Mouse (Mus musculus) cerebellum, postnatal 10 days (tissue): ENCODE results near the gene Rcn3.

Source experiments
- DNase-seq, 2 experiments: peaks; one replicate each; pipeline ENCODE4 v3.0.0; 2021; ENCODE audit warnings: mixed read lengths in 2 of 2

Rcn3 gene

DNA sequence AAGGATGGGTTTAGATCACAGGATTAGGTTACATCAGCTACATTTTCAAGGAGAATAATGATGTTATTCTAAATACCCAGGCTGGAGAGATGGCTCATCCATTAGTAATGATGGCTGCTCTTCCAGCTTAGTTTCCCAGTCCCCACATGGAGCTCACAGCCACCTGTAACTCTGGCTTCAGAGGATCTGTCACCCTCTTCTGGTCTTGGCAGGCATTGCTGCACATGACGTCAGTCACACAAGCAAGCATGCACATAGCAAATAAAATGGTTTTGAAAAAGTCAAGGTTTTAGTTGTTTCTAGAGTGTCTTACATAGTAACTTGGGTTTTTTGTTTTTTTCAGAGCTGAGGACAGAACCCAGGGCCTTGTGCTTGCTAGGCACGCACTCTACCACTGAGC lies 19.8 kb downstream of the Rcn3 start:
- DNase-seq: no peak

DNA sequence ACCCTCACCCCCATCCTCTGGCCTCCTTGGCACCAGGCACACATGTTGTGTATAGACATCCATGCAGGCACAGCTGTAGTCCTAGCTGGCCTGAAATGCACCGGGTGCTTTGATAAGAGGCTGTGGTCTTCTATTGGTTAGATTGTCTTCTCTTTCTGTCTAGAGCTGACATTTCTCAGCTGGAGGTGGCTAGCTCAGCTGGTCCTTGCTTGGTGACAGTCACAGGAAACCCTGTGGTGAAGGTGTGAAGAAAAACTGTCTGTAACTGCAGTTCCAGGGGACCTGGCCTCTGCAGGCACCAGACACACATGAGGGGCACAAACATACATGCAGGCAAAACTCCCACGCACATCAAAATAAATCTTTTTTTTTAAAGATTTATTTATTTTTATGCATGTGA lies 22.4 kb downstream of the Rcn3 start:
- no peak for DNase-seq

DNA sequence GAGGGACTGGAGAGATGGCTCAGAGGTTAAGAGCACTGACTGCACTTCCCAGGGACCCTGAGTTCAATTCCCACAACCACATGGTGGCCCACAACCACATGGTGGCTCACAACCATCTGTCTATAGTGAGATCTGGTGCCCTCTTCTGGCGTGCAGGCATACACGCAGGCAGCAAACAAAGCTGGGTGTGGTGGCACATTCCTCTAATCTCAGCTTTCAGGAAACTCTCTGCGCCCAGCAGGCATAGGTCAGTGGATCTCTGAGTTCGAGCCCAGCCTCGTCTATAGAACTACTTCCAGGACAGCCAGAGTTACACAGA lies 24.1 kb downstream of the Rcn3 start:
- DNase-seq: peak; percentile 66 to 68

DNA sequence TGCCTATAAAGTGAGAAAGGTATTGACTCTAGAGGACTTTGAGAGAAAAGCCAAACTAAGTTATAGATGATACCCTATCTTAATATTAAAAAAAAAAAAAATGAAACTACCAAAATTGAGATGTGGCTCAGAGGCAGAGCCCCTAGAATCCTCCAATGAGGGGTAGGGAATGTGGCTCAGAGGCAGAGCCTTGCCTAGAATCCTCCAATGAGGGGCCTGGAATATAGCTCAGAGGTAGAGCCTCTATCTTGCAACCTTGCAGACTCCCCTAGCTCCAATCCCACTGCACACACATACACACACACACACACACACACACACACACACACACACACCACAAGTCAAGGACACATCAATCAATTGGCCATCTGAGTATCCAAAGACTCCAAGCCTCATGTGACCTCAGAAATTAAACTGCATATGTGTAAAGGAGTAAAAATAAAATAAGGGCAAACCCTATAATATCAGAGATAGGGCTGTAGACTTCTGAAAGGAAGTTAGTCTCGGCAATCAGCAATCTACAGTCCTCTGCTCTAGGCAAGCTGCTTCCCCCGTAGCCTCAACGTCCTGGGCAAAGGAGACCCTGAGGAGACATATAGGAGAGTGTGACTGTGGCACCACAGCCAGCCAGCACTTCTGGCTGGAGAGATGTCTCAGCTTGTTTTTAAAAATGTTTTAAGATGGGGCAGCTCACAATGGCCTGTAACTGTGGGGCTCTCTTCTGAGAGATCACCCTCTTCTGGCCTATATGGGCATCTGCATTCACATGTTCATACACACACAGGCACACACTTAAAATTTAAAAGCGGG lies 24.6 kb downstream of the Rcn3 start:
- no peak for DNase-seq

DNA sequence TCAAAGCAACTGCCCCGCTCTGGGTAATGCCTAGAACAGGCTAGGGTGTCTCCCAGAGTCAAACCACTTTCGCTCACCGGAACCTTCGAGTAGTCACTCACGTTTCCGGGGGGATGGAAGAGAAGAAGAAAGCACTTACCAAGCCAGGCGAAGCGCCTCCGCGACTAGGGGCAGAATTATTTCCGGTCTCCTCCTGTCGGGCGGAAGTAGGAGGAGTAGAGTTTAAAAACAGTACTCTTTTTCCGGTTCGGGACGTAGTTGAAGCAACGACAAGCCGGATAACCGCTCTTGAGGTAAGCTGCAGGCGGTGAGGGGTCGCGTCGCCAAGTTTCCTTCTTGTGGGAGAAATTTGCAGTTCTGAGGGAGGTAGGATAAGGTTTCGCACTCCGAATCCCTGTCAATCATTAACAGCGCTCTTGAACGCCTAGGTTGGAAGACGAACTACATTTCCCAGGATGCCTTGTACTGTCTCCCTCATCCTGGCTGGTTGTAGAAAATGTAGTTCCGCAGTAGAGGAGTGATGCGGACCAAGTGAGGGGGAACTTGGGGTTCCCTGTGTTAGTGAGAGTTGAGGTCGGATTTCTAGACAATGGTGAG lies 29.7 kb downstream of the Rcn3 start, which contains the start of the genes Nosip and Prrg2:
Gene Nosip (plus strand): TSS at position 191 of the 597 bp plus-strand sequence.
Gene Prrg2 (minus strand): TSS at position 439 of the 597 bp plus-strand sequence.
- peak; percentile 93 to 96 for DNase-seq

DNA sequence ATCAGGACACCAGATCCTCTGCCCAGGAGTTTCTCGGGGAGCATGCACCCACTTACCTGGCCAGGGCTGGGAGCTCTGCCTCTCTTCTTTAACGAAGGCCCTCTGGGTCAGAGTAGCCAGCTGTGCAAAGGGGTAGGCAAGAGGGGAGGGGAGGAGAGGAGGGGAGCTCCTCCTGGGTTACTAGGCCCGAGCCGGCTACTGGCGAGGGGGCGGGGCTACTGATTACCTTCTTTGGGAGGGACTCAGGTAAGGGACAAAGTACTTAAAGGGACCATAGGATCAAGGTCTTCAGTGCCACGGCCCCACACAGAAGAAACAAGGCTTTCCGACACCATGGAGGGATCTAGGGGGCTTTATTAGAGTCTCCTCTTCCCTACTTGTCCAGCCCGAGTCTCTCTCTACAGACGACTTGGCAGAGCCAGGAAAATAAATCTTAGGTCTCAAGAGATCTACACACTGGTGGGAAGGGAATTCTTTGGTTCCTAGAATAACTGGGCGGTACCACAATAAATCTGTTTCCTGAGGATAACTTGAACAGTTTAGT lies 30.4 kb downstream of the Rcn3 start:
- DNase-seq: peak in 1 of 2 experiments; percentile 33

DNA sequence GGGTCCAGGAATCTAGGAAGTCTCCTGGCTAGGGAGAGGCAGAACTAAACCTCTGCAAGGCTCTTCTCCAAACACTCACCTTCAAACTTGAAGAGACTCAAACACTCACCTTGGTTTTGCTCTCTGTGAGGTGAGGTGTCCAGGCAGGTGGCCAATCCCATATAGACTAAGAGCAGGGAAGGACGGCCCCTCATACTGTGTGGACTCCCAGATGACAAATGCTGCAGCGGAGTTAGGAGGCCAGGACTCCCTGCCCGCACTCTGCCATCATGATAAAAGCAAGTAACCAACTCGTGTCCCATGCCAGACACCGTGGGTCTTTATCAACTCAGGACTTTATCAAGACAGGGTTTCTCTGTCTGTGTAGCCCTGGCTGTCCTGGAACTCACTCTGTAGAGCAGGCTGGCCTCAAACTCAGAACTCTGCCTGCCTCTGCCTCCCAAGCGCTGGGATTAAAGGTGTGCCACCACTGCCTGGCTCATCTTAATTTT lies 31.3 kb downstream of the Rcn3 start:
- no peak for DNase-seq

DNA sequence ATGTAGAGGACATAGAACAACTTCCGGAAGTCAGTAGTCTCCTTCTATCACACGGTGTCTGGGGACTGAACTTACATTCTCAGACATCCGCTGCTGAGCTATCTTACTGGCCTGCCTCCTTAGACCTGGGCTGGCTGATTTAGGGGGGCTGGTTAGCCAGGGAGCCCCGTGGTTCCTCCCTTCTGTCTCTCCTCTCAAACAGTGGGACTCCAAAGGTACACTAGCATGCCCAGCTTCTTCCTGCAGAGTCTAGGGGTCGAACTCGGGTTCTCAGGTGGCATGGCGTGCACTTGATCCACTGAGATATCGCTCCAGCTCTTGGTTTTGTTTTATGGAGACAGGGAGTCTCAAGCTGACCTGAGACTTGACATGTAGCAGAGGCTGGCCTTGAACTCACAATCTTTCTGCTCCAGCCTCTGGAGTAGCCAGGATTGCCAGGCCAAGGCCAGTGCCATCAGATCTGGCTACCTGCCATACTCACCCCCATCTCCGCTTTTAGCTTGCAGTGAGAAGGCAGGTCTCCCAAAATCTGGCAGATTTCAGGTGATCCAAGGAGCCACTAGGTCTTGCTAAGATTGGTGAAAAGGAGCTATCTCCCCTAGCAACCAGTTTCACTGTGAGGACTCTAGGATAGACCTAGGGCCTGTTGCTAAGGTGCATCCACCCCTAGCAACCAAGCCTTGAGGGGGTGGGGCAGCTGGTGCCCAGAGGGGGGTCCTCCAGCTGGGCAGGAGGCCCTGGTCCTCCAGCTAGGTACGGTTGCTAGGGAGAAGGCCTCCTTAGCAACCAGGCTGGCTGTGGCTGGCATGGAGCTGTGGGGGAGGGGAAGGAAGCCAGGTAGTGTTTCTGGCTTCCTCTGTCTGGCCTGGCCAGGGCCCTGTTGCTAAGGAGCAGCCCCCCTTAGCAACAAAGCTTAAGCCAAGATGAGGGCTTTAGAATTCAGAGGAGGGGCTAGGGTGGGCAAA lies 33.1 kb downstream of the Rcn3 start:
- DNase-seq: peak; percentile 84 to 85

DNA sequence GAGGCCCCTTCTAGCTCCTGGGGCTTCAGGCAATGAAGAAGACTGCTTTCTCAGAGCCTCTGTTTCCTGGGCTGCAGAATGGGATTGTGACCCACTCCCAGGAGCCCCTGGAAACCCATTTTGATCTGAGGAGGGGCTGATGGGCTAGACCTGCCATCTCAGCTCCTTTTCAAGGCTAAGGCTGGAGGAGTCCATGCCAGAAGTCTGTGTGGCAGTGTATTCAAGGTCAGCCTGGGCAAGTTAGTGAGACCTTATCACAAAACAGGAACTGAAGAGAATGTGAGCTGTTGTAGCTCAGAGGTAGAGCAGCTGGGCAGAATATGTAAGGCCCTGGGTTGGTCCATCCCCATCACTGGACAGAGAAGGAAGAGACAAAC lies 35.1 kb downstream of the Rcn3 start:
- no peak for DNase-seq

DNA sequence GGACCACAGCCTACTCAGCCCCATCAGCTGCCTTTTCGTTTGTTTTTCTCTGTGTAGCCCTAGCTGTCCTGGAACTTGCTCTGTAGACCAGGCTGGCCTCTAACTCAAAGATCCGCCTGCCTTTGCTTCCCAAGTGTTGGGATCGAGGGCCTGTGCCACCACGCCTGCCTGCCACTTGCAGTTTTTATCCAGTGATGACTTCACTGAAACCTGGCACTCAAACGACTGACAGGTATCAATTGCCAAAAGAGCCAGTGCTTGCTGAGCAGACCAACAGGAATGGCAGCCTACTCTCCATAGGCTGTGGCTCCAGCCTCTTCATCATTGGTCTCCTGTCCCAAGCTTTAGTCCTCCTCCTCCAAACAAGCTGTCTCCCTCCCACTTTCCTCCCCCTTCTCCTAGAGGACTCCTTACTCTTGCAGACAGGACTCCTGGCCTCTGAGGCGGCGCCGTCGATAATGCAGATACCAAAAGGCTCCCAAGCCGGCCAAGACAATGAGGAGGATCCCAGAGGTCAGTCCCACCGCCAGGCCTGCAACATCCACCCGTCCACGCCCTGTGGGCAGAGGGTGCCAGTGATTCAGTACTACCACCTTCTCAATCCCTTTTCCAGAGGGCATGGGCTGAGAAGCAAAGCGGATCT lies 35.6 kb downstream of the Rcn3 start:
- DNase-seq: peak; percentile 52 to 56

DNA sequence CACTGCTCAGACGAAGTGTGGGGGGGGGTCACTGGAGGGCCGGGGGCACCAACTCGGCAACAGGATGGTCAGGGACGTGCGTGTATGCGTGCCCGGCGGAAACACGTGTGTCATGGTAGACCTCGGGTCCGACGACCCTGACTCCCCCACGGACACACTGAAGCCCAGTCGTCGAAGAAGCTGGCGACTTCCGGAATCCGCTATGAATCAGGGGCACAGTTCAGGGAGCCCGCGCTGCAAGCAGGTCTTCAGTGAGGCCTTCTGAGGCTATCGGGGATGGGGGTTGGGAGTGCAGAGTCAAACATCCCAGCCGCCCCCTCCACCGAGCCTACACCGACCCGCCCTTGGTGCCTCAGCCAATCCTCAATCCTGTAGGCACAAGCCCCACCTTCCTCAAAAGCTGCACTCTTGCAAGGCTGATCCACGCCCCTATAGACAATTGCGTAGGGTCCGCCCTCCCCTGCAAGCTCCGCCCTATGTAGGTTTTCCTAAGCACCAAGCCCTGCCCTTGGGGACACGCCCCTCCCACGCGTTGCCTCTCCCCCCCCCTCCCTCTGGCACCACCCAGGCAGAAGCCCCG lies 38.0 kb downstream of the Rcn3 start:
- DNase-seq: peak; percentile 90 to 95

DNA sequence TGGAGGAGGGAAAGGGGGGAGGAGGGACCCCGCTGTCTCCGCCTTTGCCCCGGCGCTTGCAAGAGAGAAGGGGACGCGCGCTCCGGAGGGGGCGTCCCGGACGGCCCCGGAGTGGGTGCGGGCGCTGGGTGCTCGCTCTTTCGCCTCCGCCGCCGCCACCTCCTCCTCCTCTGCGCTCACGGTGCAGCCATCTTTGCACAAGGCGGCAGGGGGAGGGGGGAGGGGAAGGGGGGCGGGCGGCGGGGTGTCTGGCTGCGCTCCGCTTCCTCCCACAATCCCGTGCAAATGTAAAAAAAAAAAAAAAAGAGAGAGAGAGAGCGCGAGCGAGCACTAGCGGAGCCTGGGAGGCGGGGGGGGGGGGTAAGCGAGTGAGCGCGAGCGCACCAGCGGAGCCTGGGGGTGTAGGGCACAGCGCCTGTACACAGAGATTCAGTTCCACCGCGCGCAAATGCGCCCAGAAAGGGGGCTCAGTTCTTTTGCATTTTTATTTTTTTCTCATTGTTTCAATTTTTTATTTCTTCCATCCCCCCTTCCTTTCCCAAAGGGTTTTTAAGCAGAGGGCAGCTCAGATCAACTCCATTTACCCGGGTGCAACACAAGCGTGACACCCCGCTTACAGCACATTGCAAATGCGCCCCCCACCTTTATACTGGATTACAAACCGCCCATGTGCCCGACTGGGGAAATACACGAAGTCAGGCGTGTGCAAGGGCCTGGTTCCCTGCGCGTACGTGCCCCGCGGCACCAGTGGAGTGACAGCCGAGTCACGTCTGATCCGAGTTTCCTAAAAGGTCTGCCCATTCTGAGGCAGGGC lies 38.7 kb downstream of the Rcn3 start:
- peak; percentile 82 to 86 for DNase-seq

DNA sequence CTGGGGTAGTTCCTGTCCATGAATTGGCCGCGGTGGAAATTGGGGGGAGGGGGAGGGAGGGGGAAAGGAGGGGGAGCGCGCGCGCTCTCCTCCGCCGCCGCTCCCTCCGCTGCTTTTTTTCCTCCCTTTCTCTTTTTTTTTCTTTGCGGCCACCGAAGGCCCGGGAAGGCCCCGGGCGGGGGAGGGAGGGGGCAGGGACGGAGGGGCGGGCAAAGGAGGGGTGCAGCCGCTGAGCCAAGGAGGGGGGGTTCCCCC lies 39.2 kb downstream of the Rcn3 start, which contains the start of gene Prr12:
Gene Prr12 (minus strand): TSS at position 20 of the 255 bp plus-strand sequence.
- DNase-seq: no peak

DNA sequence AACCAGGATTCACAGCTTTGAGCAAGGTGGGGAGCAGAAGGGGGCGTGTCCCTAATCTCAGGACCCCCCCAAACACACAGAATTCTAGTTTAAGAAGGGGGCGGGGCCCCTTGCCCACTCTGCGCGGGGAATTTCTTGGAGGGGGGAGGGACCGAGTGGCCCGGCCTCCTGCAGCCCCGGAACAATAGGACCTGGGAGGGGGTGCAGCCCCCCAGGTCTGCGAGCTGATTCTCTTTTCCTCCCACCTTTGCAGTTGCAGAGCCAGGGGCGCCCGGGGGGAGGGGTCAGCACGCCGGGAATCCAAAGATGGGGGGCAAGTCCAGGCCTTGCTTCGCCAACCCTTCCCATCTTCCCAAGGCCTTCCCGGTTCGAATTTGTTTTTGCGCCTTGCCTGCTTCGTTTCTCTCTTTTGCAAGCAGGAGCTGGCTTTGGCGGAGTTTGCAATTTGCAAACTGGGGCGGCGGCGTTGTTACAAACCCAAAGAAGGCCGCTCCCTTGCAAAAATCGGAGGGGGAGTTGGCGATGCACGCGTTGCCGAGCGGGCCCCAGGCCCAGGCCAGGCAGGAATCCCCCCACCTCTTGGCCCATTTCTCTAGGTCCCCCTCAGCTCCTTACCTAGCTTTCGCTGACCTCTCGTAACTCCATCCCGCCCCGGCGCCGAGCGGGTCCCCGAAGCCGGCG lies 39.7 kb downstream of the Rcn3 start:
- peak; percentile 67 to 71 for DNase-seq

DNA sequence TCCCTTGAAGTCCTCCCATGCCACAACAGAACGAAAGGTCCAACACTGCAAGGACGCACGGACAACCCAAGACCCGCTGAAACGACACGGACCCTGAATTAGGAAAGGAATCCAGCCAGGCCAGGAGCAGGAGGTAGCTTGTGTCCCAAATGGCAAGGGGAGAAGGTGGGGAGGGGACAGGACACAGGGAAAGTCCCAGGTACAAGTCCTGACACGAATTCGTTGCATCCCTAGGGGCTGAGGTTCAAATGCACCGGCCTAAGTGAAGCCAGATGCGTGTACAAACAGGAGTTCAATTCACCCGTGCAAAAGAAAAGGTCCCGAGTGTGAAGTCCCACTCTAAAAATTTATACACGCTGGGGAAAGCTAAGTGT lies 40.4 kb downstream of the Rcn3 start:
- DNase-seq: no peak

DNA sequence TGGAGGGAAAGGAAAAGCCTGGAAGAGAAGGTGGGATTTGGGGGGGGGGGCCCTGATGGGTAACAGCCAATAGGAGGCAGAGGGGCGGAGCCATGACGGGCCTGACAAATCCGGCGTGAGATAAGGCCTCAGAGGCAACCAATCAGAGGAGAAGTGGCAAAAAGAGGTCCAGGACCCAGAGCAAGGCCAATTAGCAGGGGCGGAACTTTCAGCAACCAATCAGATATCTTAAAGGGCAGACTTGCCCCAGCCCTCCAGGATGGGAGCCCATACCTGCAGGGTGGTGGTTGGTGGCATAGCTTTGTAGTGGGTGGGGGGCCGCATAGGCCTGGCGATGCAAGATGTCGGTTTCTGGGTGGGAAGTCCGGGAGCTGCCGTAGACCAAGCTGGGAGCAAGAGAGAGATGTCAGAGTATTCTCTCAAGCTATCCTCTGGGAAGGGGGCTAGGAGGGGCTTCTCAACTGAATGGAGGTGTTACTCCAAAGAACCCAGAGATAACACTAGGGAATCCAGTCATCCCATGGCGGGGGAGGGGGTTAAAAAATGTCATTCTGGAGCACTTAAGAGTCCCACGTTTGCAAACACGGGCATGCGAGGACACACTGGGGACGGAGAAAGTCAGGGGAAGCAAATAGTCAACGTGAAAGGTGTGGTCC lies 40.9 kb downstream of the Rcn3 start:
- peak; percentile 91 to 92 for DNase-seq

DNA sequence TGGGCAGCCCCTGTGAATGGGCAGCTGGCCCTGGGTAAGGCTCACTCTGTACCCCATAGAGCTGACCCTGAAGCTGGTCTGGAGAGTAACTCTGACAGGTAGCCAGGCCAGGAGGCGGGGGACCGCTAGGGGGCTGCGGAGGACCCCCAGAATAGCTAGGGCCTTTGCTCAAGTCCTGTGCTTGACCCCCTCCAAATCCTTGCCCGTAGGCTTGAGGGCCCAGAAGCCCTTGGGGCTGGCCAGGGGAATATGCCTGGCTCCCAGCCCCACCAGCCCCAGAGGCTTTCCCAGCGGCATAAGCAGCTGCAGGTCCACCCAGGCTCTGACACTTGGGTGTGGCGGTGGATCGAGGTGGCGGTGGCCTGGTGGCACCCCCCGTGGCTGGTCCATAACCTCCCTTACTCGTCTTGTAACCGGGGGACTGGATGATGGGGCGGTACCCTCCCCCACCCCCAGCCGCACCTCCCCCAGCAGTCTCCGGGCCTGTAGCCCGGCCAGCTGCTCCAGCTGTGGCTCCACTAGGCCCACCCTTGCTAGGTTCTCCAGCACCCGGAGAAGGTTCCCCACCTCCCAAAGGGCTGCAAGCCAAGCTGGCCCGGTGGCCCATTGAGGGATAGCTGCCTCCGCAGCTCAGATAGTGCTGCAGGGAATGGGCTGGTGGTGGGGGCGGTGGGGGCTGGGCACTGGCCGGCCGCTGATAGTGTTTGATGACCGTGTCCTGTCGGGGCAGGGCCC lies 42.9 kb downstream of the Rcn3 start:
- peak in 1 of 2 experiments; percentile 18 for DNase-seq

DNA sequence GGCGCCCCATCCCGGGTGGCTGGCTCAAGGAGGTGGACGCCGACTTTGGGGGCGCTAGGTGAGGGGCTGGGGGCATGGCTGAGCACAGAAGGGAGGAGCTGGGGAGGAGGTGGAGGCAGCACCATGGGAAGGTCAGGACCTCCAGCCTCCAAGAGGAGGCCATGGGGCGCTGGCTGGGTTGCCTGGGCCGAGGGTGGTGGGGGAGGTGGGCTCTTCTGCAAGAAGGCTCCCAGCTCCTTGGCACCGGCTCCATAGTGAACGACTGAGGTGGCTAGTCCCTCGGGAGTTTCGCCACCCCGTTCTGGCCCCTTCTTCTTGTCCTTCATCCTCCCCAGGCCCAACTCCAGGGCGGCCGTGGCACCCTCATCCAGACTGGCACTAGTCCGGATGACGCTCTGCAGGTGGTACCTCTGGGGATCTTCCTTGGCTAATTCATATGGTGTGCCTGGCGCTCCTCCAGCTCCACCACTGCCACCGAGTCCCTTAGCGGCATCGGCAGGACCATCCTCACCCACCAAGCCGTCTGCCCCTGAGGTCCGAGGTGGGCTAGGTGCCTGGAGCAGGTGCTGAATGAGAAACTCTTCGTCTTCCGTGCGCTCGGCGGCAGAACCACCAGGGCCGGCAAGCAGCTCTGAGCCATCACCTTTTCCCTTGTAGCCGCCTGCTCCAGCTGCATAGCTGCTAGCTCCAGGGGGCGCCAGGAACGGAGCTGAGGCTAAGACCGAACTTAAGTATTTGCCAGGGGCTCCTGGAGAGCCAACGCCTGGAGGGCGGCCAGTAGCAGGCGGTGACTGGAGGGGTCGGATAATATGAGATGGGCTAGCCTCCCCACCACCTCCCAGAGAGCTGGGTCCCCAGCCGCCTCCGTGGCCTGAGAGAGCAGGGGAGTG lies 43.8 kb downstream of the Rcn3 start:
- peak; percentile 41 to 45 for DNase-seq
